Mouse (Mus musculus) erythroblast, embryonic 14.5 days (primary cell): ENCODE data around the gene Csf2rb2.

Experiments used
- GATA1 ChIP-seq: IDR thresholded peaks from 2 replicates; pipeline ENCODE4 v1.6.1; 2012; ENCODE audit warnings: low read length, inconsistent platforms, mixed read lengths
- TAL1 ChIP-seq: IDR thresholded peaks from 3 replicates; pipeline ENCODE4 v1.6.1; 2012; ENCODE audit warnings: low read length, inconsistent platforms, mixed read lengths

- no peak for TF ChIP-seq GATA1
- no peak for TF ChIP-seq TAL1
Observed at GRCm38 (mm10) chr15:78300773-78301172, 4.7 kb downstream of the Csf2rb2 start.
